Mouse (Mus musculus) heart, postnatal 0 days (tissue): ENCODE results near the gene Usp5. TPM values are rescaled to one million over a fixed set of nuclear protein-coding genes. Genes with fewer than 3 reads are reported as not detected.

Experiments
- ATAC-seq: fragments of 200-750 bp; cut with Nextera tagmentation; 2 replicates; pipeline ENCODE4 v1.8.0; 2017; ENCODE audit warnings: low read depth, moderate number of reproducible peaks, moderate library complexity; ENCODE audit not compliant: insufficient read depth
- DNase-seq: peaks from one replicate; pipeline ENCODE4 v3.0.0-alpha.2; 2016; ENCODE audit warnings: low spot score
- H3K27ac ChIP-seq: fragments of 300-500 bp; sonication (generic); 2 replicates; pipeline ENCODE4 v1.5.1; 2014; ENCODE audit warnings: low read depth, mild to moderate bottlenecking
- H3K27me3 ChIP-seq: fragments of 300-500 bp; sonication (generic); 2 replicates; pipeline ENCODE4 v1.6.1; 2014; ENCODE audit warnings: low read length, mixed read lengths; ENCODE audit not compliant: control insufficient read depth, insufficient read depth
- H3K36me3 ChIP-seq: fragments of 300-500 bp; sonication (generic); replicated peaks from 2 replicates; pipeline ENCODE4 v1.6.1; 2014; ENCODE audit warnings: low read length, mixed read lengths; ENCODE audit not compliant: control insufficient read depth, insufficient read depth
- H3K4me1 ChIP-seq: fragments of 300-500 bp; sonication (generic); 2 replicates; pipeline ENCODE4 v1.6.1; 2014; ENCODE audit warnings: antibody characterized with exemption; ENCODE audit not compliant: control insufficient read depth, insufficient read depth
- H3K4me2 ChIP-seq: fragments of 300-500 bp; sonication (generic); 2 replicates; pipeline ENCODE4 v1.6.1; 2014; ENCODE audit warnings: low read depth, mild to moderate bottlenecking, low read length, moderate library complexity
- H3K4me3 ChIP-seq: fragments of 300-500 bp; sonication (generic); 2 replicates; pipeline ENCODE4 v1.5.1; 2014; ENCODE audit warnings: low read depth, low read length
- H3K9ac ChIP-seq: fragments of 300-500 bp; sonication (generic); replicated peaks from 2 replicates; pipeline ENCODE4 v1.6.1; 2014; ENCODE audit warnings: low read depth, low read length, mixed read lengths
- H3K9me3 ChIP-seq: fragments of 300-500 bp; sonication (generic); replicated peaks from 2 replicates; pipeline ENCODE4 v1.6.1; 2016; ENCODE audit warnings: low read length; ENCODE audit not compliant: control insufficient read depth
- CTCF ChIP-seq: IDR thresholded peaks from 2 replicates; pipeline ENCODE4 v1.5.1; 2016; ENCODE audit warnings: antibody characterized with exemption, control low read depth, low read depth
- EP300 ChIP-seq: IDR thresholded peaks from 2 replicates; pipeline ENCODE4 v1.6.1; 2016; ENCODE audit warnings: antibody characterized with exemption, low read depth
- WGBS: fragments of 180-500 bp; shearing (Covaris S2); extraction: QIAGEN DNeasy Blood & Tissue Kit; methylation state at CpG from one replicate; pipeline ENCODE4 v1.1.7; 2014; 5-methylcytosine and 5-hydroxymethylcytosine counted together
- polyA plus RNA-seq: library from polyadenylated mRNA; unstranded; fragments of >200 nt; fragmentation: Nextera tagmentation; extraction: Ambion mirVana; gene quantifications from 2 replicates; pipeline ENCODE4 v1.2.1, GENCODE M21; 2015
- total RNA-seq: library from RNA; depleted of rRNA; stranded (reverse); fragments of >200 nt; gene quantifications from 2 replicates; pipeline ENCODE4 v1.2.3, GENCODE M21; 2014; ENCODE audit warnings: low replicate concordance

The Usp5 gene
- total and polyA plus RNA-seq, 2 experiments from 2014 or later: 73.5 to 92.2 TPM

DNA sequence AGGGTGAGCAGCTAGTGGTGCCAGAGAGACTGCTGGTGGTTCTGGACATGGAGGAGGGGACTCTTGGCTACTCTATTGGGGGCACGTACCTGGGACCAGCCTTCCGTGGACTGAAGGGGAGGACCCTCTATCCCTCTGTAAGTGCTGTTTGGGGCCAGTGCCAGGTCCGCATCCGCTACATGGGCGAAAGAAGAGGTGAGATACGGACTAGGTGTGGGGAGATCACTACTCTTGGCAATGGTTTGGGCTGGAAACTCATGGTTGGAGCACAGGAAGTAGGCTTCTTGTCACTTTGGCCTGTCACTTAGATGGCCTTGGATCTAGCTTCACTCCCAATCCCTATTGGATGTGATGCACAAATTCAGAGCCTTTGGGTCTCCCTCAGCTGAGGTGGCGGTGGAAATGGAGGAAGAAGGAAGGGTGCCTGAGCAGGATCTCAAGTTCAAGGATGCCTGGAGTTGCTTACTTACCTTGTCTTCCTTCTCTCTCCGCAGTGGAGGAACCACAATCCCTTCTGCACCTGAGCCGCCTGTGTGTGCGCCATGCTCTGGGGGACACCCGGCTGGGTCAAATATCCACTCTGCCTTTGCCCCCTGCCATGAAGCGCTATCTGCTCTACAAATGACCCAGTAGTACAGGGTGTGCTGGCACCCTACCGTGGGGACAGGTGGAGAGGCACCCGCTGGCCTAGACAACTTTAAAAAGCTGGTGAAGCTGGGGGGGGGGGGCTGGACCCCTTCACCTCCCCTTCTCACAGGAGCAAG, 19.3 kb downstream of the Usp5 start:
- Histone ChIP-seq H3K36me3 (peaks cover 18% of the 10 kb centered on the region), H3K4me3 (peak overlapping the region; percentile 54), H3K27ac (peak overlapping the region; percentile 78), H3K4me2 (peak overlapping the region; percentile 70), H3K9ac (no peak overlapping the region; the same call in 1 of the 2 replicates), H3K4me1 (peaks cover 22% of the 10 kb centered on the region), H3K9me3 (no peaks in the 10 kb centered on the region), H3K27me3 (no peaks in the 10 kb centered on the region)
- 33% methylated on average over 14 of the region's 14 CpGs for WGBS
- no peak for TF ChIP-seq CTCF
- 0 out of 2 replicates have a peak, but pooled peaks have one; percentile 34 for TF ChIP-seq EP300
- ATAC-seq (no peak), DNase-seq (no peak)

- Histone ChIP-seq H3K4me2 (peak overlapping the region; percentile 70), H3K9me3 (no peaks in the 10 kb centered on the region), H3K4me3 (peak overlapping the region; percentile 54), H3K4me1 (peaks cover 18% of the 10 kb centered on the region), H3K36me3 (peaks cover 17% of the 10 kb centered on the region), H3K9ac (peak overlapping the region; percentile 61), H3K27me3 (no peaks in the 10 kb centered on the region), H3K27ac (peak overlapping the region; percentile 78)
- DNase-seq: peak; percentile 81
- TF ChIP-seq CTCF (peak; percentile 79), EP300 (no peak)
- peak; percentile 48 for ATAC-seq
- WGBS: 1% methylated on average over 35 of the region's 35 CpGs
Observed at GRCm38 (mm10) chr6:124809052-124809774, 20.1 kb downstream of the Usp5 start.

DNA sequence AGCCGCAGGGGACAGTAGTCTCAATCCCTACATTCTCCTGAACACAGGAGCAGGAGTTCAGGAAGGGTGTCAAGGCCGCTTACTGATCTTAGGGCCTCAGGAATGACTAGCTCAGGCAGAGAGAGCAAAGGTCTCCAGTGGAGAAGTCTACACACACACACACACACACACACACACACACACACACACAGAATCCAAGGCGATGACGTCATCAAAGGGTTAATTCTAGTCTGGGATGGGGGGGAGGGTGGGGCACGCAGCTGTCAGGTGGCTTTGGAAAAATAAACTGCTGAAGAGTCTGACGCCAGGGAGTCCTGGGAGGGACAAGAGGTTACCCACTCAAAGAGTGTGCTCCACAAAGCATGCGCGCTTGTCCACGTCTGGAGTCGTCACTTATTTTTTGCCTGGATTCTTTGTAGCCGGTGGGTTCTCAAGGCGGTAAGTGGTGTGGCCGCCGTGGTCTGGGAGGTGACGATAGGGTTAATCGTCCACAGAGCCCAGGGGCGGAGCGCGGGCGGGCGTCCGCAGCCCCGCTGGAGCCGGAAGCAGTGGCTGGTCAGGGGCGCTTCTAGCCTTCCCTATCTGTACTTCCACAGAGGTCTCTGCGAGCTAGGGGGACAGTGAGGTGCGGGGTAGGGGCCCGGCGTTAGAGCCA, 20.8 kb downstream of the Usp5 start, which contains the start of gene Spsb2:
Spsb2 (plus strand) TSS at position 304 of the 655 bp plus-strand sequence.
- H3K4me1 ChIP-seq: peaks cover 18% of the 10 kb centered on the region
- 2% methylated on average over 29 of the region's 29 CpGs for WGBS
- ATAC-seq: peak; percentile 56

DNA sequence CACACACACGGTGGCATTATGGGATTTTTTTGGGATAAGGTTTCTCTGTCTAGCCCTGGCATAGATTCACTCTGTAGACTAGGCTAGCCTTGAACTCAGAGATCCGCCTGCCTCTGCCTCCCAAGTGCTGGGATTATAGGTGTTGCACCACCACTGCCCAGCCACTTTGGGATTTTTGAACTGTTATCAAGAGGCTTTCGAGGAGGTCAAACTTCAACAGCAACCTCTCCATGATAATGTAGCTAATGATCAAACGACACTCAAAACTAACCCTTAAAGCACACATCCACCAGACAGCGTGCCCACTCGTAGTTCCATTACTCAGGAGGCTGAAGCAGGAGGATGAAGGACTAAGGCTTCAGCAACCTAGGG, 21.3 kb downstream of the Usp5 start:
- Histone ChIP-seq H3K36me3 (peaks cover 17% of the 10 kb centered on the region), H3K9ac (peak overlapping the region; percentile 61; the same call in 1 of the 2 replicates), H3K4me2 (peak overlapping the region; percentile 70), H3K27me3 (no peaks in the 10 kb centered on the region), H3K27ac (peak overlapping the region; percentile 78), H3K4me3 (peak overlapping the region; percentile 54), H3K9me3 (no peaks in the 10 kb centered on the region), H3K4me1 (peaks cover 16% of the 10 kb centered on the region)
- no peak for ATAC-seq
- 61% methylated on average over 6 of the region's 6 CpGs for WGBS
- no peak for DNase-seq
- TF ChIP-seq CTCF (no peak), EP300 (no peak)

More for the DNA sequence above, 20.8 kb downstream of the Usp5 start, which contains the start of gene Spsb2:
- H3K4me3 ChIP-seq: peak within 1 kb of the TSS; percentile 54
- DNase-seq: peak; percentile 80
- H3K36me3 ChIP-seq: peaks cover 17% of the 10 kb centered on the region
- H3K4me2 ChIP-seq: peak within 1 kb of the TSS; percentile 70
- no peaks in the 10 kb centered on the region for H3K9me3 ChIP-seq
- peak within 1 kb of the TSS; percentile 78 for H3K27ac ChIP-seq
- no peak for TF ChIP-seq CTCF
- no peak for TF ChIP-seq EP300
- H3K27me3 ChIP-seq: no peaks in the 10 kb centered on the region
- H3K9ac ChIP-seq: peak within 1 kb of the TSS; percentile 61

- Histone ChIP-seq H3K4me3 (no peak overlapping the region), H3K9me3 (no peaks in the 10 kb centered on the region), H3K27ac (0 out of 2 replicates have a peak overlapping the region, but pooled peaks have one; percentile 78), H3K36me3 (peaks cover 17% of the 10 kb centered on the region), H3K27me3 (no peaks in the 10 kb centered on the region), H3K4me1 (peaks cover 11% of the 10 kb centered on the region), H3K9ac (no peak overlapping the region), H3K4me2 (no peak overlapping the region)
- ATAC-seq (no peak), DNase-seq (no peak)
- TF ChIP-seq EP300 (no peak), CTCF (no peak)
- 43% methylated on average over 4 of the region's 4 CpGs for WGBS
Observed at GRCm38 (mm10) chr6:124807366-124807765, 21.9 kb downstream of the Usp5 start.
